ENCODE assay signal across 8 mouse cellular contexts in genomic region chr6:39724071-39724470, GRCm38 (mm10). TPM values are rescaled to one million over a fixed set of nuclear protein-coding genes. Genes with fewer than 3 reads are reported as not detected.
DNase-seq lines count a peak whose midpoint lies in the region; ATAC-seq and TF ChIP-seq lines count a peak whose summit lies in the region.

No protein-coding gene starts in this region.

- H3K27me3 ChIP-seq in lung, embryonic 14.5 days (ENCODE audit: insufficient read depth, low read length): no peaks in the 10 kb centered on the region
- H3K27me3 ChIP-seq in forebrain, embryonic 12.5 days: no peaks in the 10 kb centered on the region
- H3K27me3 ChIP-seq in liver, adult 2 months (ENCODE audit: control insufficient read depth, insufficient read depth, low read length): no peaks in the 10 kb centered on the region
- no peaks in the 10 kb centered on the region for H3K27me3 ChIP-seq in stomach, embryonic 15.5 days (replicated peaks)

- peak overlapping the region; percentile 79 for H3K4me2 ChIP-seq in lung, embryonic 14.5 days
- peak overlapping the region; percentile 83 for H3K4me2 ChIP-seq in forebrain, embryonic 12.5 days
- H3K4me2 ChIP-seq in stomach, embryonic 15.5 days: peak overlapping the region; percentile 61

- ATAC-seq in lung, embryonic 14.5 days (ENCODE audit: insufficient read depth): no peak
- ATAC-seq in forebrain, embryonic 12.5 days (ENCODE audit: low FRiP score): no peak
- ATAC-seq in stomach, embryonic 15.5 days (ENCODE audit: insufficient read depth, low FRiP score, low read depth): no peak

- peaks cover 11% of the 10 kb centered on the region for H3K4me1 ChIP-seq in lung, embryonic 14.5 days (ENCODE audit: insufficient read depth)
- peaks cover 31% of the 10 kb centered on the region for H3K4me1 ChIP-seq in forebrain, embryonic 12.5 days
- peaks cover 8% of the 10 kb centered on the region for H3K4me1 ChIP-seq in liver, adult 2 months (ENCODE audit: control insufficient read depth, insufficient read depth, low read length)
- H3K4me1 ChIP-seq in stomach, embryonic 15.5 days: peaks cover 12% of the 10 kb centered on the region; the same call in 1 of the 2 replicates

- peaks cover 11% of the 10 kb centered on the region for H3K79me2 ChIP-seq in liver, adult 2 months (ENCODE audit: control insufficient read depth, insufficient read depth, low read length)

- no peak for TF ChIP-seq POLR2A in brain, embryonic 14.5 days (IDR thresholded peaks at IDR 0.05; ENCODE audit: borderline replicate concordance, extremely low read depth, insufficient read depth, insufficient read length, poor library complexity, severe bottlenecking)
- TF ChIP-seq POLR2A in liver, adult 2 months (IDR thresholded peaks at IDR 0.05; ENCODE audit: extremely low read depth, insufficient read depth, low read length): no peak

- DNase-seq in lung, embryonic 14.5 days: peak; percentile 14
- no peak for DNase-seq in lung, adult 18-20 months
- DNase-seq in brain, embryonic 14.5 days (ENCODE audit: low read depth): peak; percentile 13
- DNase-seq in liver, adult 2 months (ENCODE audit: extremely low read depth, low read depth, low spot score): peak; percentile 44
- no peak for DNase-seq in layer of hippocampus, adult 9-10 months (ENCODE audit: low spot score)
- no peak for DNase-seq in left cerebral cortex, adult 18-20 months (ENCODE audit: low spot score in 2 of 2)

- TF ChIP-seq CTCF in lung, embryonic 14.5 days (IDR thresholded peaks at IDR 0.05; ENCODE audit: low read depth): no peak
- no peak for TF ChIP-seq CTCF in brain, embryonic 14.5 days (IDR thresholded peaks at IDR 0.05; ENCODE audit: borderline replicate concordance, extremely low read depth, insufficient read depth, insufficient read length)
- TF ChIP-seq CTCF in liver, adult 2 months (IDR thresholded peaks at IDR 0.05; ENCODE audit: low read depth, low read length): no peak

- H3K4me3 ChIP-seq in lung, embryonic 14.5 days (ENCODE audit: low read depth, low read length): peak overlapping the region; percentile 91
- peak overlapping the region; percentile 91 for H3K4me3 ChIP-seq in forebrain, embryonic 12.5 days (replicated peaks)
- H3K4me3 ChIP-seq in liver, adult 2 months (ENCODE audit: insufficient read depth, low read depth, low read length): peak overlapping the region; percentile 100
- H3K4me3 ChIP-seq in stomach, embryonic 15.5 days (replicated peaks): peak overlapping the region; percentile 98

- WGBS in lung, embryonic 14.5 days: under 1% methylated on average over 7 of the region's 7 CpGs
- 2% methylated on average over 7 of the region's 7 CpGs for WGBS in forebrain, embryonic 12.5 days
- 3% methylated on average over 7 of the region's 7 CpGs for WGBS in liver, adult 2 months
- 2% methylated on average over 7 of the region's 7 CpGs for WGBS in stomach, embryonic 15.5 days

- no peaks in the 10 kb centered on the region for H3K36me3 ChIP-seq in lung, embryonic 14.5 days (ENCODE audit: insufficient read depth)
- H3K36me3 ChIP-seq in forebrain, embryonic 12.5 days (replicated peaks): no peaks in the 10 kb centered on the region
- no peaks in the 10 kb centered on the region for H3K36me3 ChIP-seq in liver, adult 2 months (ENCODE audit: control insufficient read depth, insufficient read depth, low read length)
- H3K36me3 ChIP-seq in stomach, embryonic 15.5 days: no peaks in the 10 kb centered on the region

- peak overlapping the region; percentile 94 for H3K9ac ChIP-seq in lung, embryonic 14.5 days
- H3K9ac ChIP-seq in forebrain, embryonic 12.5 days: peak overlapping the region; percentile 90
- H3K9ac ChIP-seq in liver, adult 2 months (ENCODE audit: low read depth, low read length): peak overlapping the region; percentile 58
- H3K9ac ChIP-seq in stomach, embryonic 15.5 days: peak overlapping the region; percentile 89; the same call in 1 of the 2 replicates

- no peaks in the 10 kb centered on the region for H3K9me3 ChIP-seq in lung, embryonic 14.5 days (ENCODE audit: low read depth, low read length)
- no peaks in the 10 kb centered on the region for H3K9me3 ChIP-seq in forebrain, embryonic 12.5 days
- no peaks in the 10 kb centered on the region for H3K9me3 ChIP-seq in stomach, embryonic 15.5 days

- peak overlapping the region; percentile 97; the same call in 1 of the 2 replicates for H3K27ac ChIP-seq in lung, embryonic 14.5 days (ENCODE audit: low read depth)
- H3K27ac ChIP-seq in forebrain, embryonic 12.5 days: 0 out of 2 replicates have a peak overlapping the region, but pooled peaks have one; percentile 95
- H3K27ac ChIP-seq in liver, adult 2 months (replicated peaks; ENCODE audit: insufficient read depth, low read depth, low read length): no peak overlapping the region
- H3K27ac ChIP-seq in stomach, embryonic 15.5 days: no peak overlapping the region

RNA-seq across cellular contexts. Expression of gene Braf, which starts 1.2 kb away (rescaled TPM):
- 16.3 and 19.6 TPM in 2 replicates for polyA plus RNA-seq in lung, embryonic 14.5 days (2014; fragmentation: Nextera tagmentation; extraction: Ambion mirVana)
- 24.0 and 26.9 TPM in 2 replicates for polyA plus RNA-seq in brain, embryonic 14.5 days (2012; rRNA removed)
- 24.9 and 27.1 TPM in 2 replicates for polyA plus RNA-seq in forebrain, embryonic 12.5 days (2016; fragmentation: Nextera tagmentation; extraction: Ambion mirVana)
- total RNA-seq in liver, adult 2 months (2014; rRNA removed): 8.9 and 9.0 TPM in 2 replicates
- polyA plus RNA-seq in liver, adult 2 months (2012; rRNA removed): 2.9 and 4.9 TPM in 2 replicates
- polyA plus RNA-seq in stomach, embryonic 15.5 days (2015; fragmentation: Nextera tagmentation; extraction: Ambion mirVana): 14.2 and 16.7 TPM in 2 replicates
- 100 to 1,000 TPM; 113 to 115 TPM for total RNA-seq in left cerebral cortex, adult 18-20 months (2021)

Comparison
In these comparisons a context has a peak if more than half of its experiments do, and no peak if none do; other contexts are left out.
1. DNase-seq: peak in lung, embryonic 14.5 days (single experiment), brain, embryonic 14.5 days (single experiment) and liver, adult 2 months (single experiment); none in lung, adult 18-20 months (0 of 2), layer of hippocampus, adult 9-10 months (single experiment) and left cerebral cortex, adult 18-20 months (0 of 2).
2. H3K27ac ChIP-seq: peak in lung, embryonic 14.5 days (single experiment) and forebrain, embryonic 12.5 days (single experiment); none in liver, adult 2 months (single experiment) and stomach, embryonic 15.5 days (single experiment).
3. Peak in every context shown above with its lines, with median percentiles within 50 percentile points of each other: H3K4me2 ChIP-seq, H3K4me3 ChIP-seq and H3K9ac ChIP-seq.